Mouse (Mus musculus) stomach, embryonic 16.5 days (tissue): ENCODE measurements around the gene Gm36210. TPM values are rescaled to one million over a fixed set of nuclear protein-coding genes. Genes with fewer than 3 reads are reported as not detected.

Source experiments
- ATAC-seq: fragments of 200-750 bp; cut with Nextera tagmentation; 2 replicates; pipeline ENCODE4 v1.8.0; 2017; ENCODE audit warnings: moderate number of reproducible peaks, moderate TSS enrichment; ENCODE audit not compliant: insufficient read depth, low FRiP score
- H3K27ac ChIP-seq: fragments of 300-500 bp; sonication (generic); 2 replicates; pipeline ENCODE4 v1.5.1; 2014; ENCODE audit warnings: low read length
- H3K27me3 ChIP-seq: fragments of 300-500 bp; sonication (generic); 2 replicates; pipeline ENCODE4 v1.6.1; 2014; ENCODE audit warnings: low read length, control low read depth, mixed read lengths; ENCODE audit not compliant: control insufficient read depth, insufficient read depth
- H3K36me3 ChIP-seq: fragments of 300-500 bp; sonication (generic); 2 replicates; pipeline ENCODE4 v1.6.1; 2014; ENCODE audit warnings: low read length; ENCODE audit not compliant: control insufficient read depth, insufficient read depth
- H3K4me1 ChIP-seq: fragments of 300-500 bp; sonication (generic); 2 replicates; pipeline ENCODE4 v1.6.1; 2014; ENCODE audit warnings: low read length, control low read depth, mixed read lengths; ENCODE audit not compliant: control insufficient read depth, insufficient read depth
- H3K4me2 ChIP-seq: fragments of 300-500 bp; sonication (generic); 2 replicates; pipeline ENCODE4 v1.6.1; 2014; ENCODE audit warnings: low read depth, low read length, mixed read lengths
- H3K4me3 ChIP-seq: fragments of 300-500 bp; sonication (generic); replicated peaks from 2 replicates; pipeline ENCODE4 v1.5.1; 2014; ENCODE audit warnings: mild to moderate bottlenecking, low read length
- H3K9ac ChIP-seq: fragments of 300-500 bp; sonication (generic); 2 replicates; pipeline ENCODE4 v1.6.1; 2014; ENCODE audit warnings: low read length
- H3K9me3 ChIP-seq: fragments of 300-500 bp; sonication (generic); replicated peaks from 2 replicates; pipeline ENCODE4 v1.6.1; 2016; ENCODE audit warnings: low read length, control low read depth; ENCODE audit not compliant: control insufficient read depth
- WGBS: fragments of 180-500 bp; shearing (Covaris S2); extraction: QIAGEN DNeasy Blood & Tissue Kit; methylation state at CpG from one replicate; pipeline ENCODE4 v1.1.7; 2014; 5-methylcytosine and 5-hydroxymethylcytosine counted together
- polyA plus RNA-seq: library from polyadenylated mRNA; unstranded; fragments of >200 nt; fragmentation: Nextera tagmentation; extraction: Ambion mirVana; gene quantifications from 2 replicates; pipeline ENCODE4 v1.2.1, GENCODE M21; 2015

Gene Gm36210
- polyA plus RNA-seq, 1 experiment from 2014 or later = 0.10 TPM

- no peak overlapping the region for H3K4me2 ChIP-seq
- H3K27ac ChIP-seq = no peak overlapping the region
- H3K9me3 ChIP-seq = no peaks in the 10 kb centered on the region
- H3K4me1 ChIP-seq = peaks cover 36% of the 10 kb centered on the region
- H3K36me3 ChIP-seq = peaks cover 18% of the 10 kb centered on the region; the same call in 1 of the 2 replicates
- no peaks in the 10 kb centered on the region for H3K27me3 ChIP-seq
- H3K9ac ChIP-seq = no peak overlapping the region
- ATAC-seq = no peak
- 87% methylated on average over 21 of the region's 21 CpGs for WGBS
- H3K4me3 ChIP-seq = no peak overlapping the region
These were observed 13.7 kb upstream of the Gm36210 start for GRCm38 (mm10) chr7:4919971-4920370.

GRCm38 (mm10) chr7:4919096-4919495 is 12.8 kb upstream of the Gm36210 start:
- no peak for ATAC-seq
- Histone ChIP-seq H3K9ac (no peak overlapping the region), H3K4me3 (no peak overlapping the region), H3K4me1 (peaks cover 30% of the 10 kb centered on the region), H3K9me3 (no peaks in the 10 kb centered on the region), H3K4me2 (no peak overlapping the region), H3K27me3 (no peaks in the 10 kb centered on the region), H3K36me3 (peaks cover 18% of the 10 kb centered on the region; the same call in 1 of the 2 replicates), H3K27ac (no peak overlapping the region)
- WGBS = 83% methylated on average over 19 of the region's 21 CpGs

GRCm38 (mm10) chr7:4918681-4919080 is 12.4 kb upstream of the Gm36210 start:
- H3K9ac ChIP-seq = no peak overlapping the region
- peaks cover 26% of the 10 kb centered on the region for H3K4me1 ChIP-seq
- peaks cover 18% of the 10 kb centered on the region; the same call in 1 of the 2 replicates for H3K36me3 ChIP-seq
- no peak for ATAC-seq
- no peak overlapping the region for H3K27ac ChIP-seq
- no peaks in the 10 kb centered on the region for H3K9me3 ChIP-seq
- H3K4me2 ChIP-seq = no peak overlapping the region
- WGBS = 94% methylated on average over 15 of the region's 15 CpGs
- no peaks in the 10 kb centered on the region for H3K27me3 ChIP-seq
- no peak overlapping the region for H3K4me3 ChIP-seq

- Histone ChIP-seq H3K4me2 (no peak overlapping the region), H3K4me3 (no peak overlapping the region), H3K27ac (no peak overlapping the region), H3K9me3 (no peaks in the 10 kb centered on the region), H3K4me1 (peaks cover 14% of the 10 kb centered on the region), H3K36me3 (peaks cover 18% of the 10 kb centered on the region; the same call in 1 of the 2 replicates), H3K27me3 (no peaks in the 10 kb centered on the region), H3K9ac (no peak overlapping the region)
- WGBS = 90% methylated on average over 2 of the region's 2 CpGs
- no peak for ATAC-seq
These were observed 11.2 kb upstream of the Gm36210 start for GRCm38 (mm10) chr7:4917494-4917893.

- H3K4me1 ChIP-seq = peaks cover 9% of the 10 kb centered on the region
- H3K9ac ChIP-seq = peak overlapping the region; percentile 93
- no peaks in the 10 kb centered on the region for H3K9me3 ChIP-seq
- 9% methylated on average over 14 of the region's 14 CpGs for WGBS
- ATAC-seq = peak; percentile 35; the same call in 1 of the 2 replicates
- H3K27ac ChIP-seq = peak overlapping the region; percentile 95
- no peaks in the 10 kb centered on the region for H3K27me3 ChIP-seq
- H3K4me3 ChIP-seq = peak overlapping the region; percentile 58
- peak overlapping the region; percentile 72 for H3K4me2 ChIP-seq
- peaks cover 17% of the 10 kb centered on the region; the same call in 1 of the 2 replicates for H3K36me3 ChIP-seq
These were observed 9.5 kb upstream of the Gm36210 start for GRCm38 (mm10) chr7:4915669-4916416.

- Histone ChIP-seq H3K4me2 (peak within 1 kb of the TSS; percentile 72), H3K4me1 (peaks cover 9% of the 10 kb centered on the region), H3K4me3 (peak within 1 kb of the TSS; percentile 58), H3K9ac (peak within 1 kb of the TSS; percentile 93), H3K36me3 (peaks cover 10% of the 10 kb centered on the region; the same call in 1 of the 2 replicates), H3K27ac (peak within 1 kb of the TSS; percentile 95), H3K27me3 (no peaks in the 10 kb centered on the region), H3K9me3 (no peaks in the 10 kb centered on the region)
- peak; percentile 93 for ATAC-seq
- under 1% methylated on average over 56 of the region's 56 CpGs for WGBS
These were observed 8.8 kb upstream of the Gm36210 start, which contains the start of gene Zfp628 for GRCm38 (mm10) chr7:4915007-4915665. Zfp628 (plus strand) TSS chr7:4915217.

- Histone ChIP-seq H3K4me1 (peaks cover 9% of the 10 kb centered on the region), H3K4me3 (no peak overlapping the region), H3K9me3 (no peaks in the 10 kb centered on the region), H3K36me3 (no peaks in the 10 kb centered on the region), H3K9ac (no peak overlapping the region), H3K27me3 (no peaks in the 10 kb centered on the region), H3K27ac (no peak overlapping the region), H3K4me2 (no peak overlapping the region)
- 63% methylated on average over 5 of the region's 5 CpGs for WGBS
- no peak for ATAC-seq
These were observed 5.9 kb upstream of the Gm36210 start for GRCm38 (mm10) chr7:4912248-4912647.

- H3K4me2 ChIP-seq = no peak overlapping the region
- WGBS = 27% methylated on average over 9 of the region's 9 CpGs
- no peak overlapping the region for H3K9ac ChIP-seq
- no peak for ATAC-seq
- peaks cover 8% of the 10 kb centered on the region for H3K4me1 ChIP-seq
- no peaks in the 10 kb centered on the region for H3K27me3 ChIP-seq
- H3K9me3 ChIP-seq = no peaks in the 10 kb centered on the region
- no peak overlapping the region for H3K4me3 ChIP-seq
- H3K36me3 ChIP-seq = no peaks in the 10 kb centered on the region
- H3K27ac ChIP-seq = no peak overlapping the region
These were observed 5.2 kb upstream of the Gm36210 start for GRCm38 (mm10) chr7:4911561-4911960.

GRCm38 (mm10) chr7:4902404-4902803 is 3.9 kb downstream of the Gm36210 start:
- 76% methylated on average over 9 of the region's 9 CpGs for WGBS
- H3K36me3 ChIP-seq = no peaks in the 10 kb centered on the region

More at GRCm38 (mm10) chr7:4902404-4902803, 3.9 kb downstream of the Gm36210 start:
- Histone ChIP-seq H3K4me3 (no peak overlapping the region), H3K27me3 (no peaks in the 10 kb centered on the region), H3K4me1 (peaks cover 12% of the 10 kb centered on the region; the same call in 1 of the 2 replicates), H3K9ac (no peak overlapping the region), H3K27ac (no peak overlapping the region), H3K4me2 (no peak overlapping the region), H3K9me3 (peaks cover 3% of the 10 kb centered on the region; the same call in 1 of the 2 replicates)
- ATAC-seq = no peak
